Mouse (Mus musculus): ENCODE measurements at regions not wholly inside any gene's neighbourhood (a gene's known extent, or its start where the extent isn't known, plus 50 kb on each side); places are given as distances from the start of the nearest gene placed in this dataset.
A peak's percentile ranks its signal among the peaks of the same experiment; 100 is the strongest.
"Not testable (repeated sequence)": the region's sequence is repeated elsewhere in the genome, so short reads cannot be mapped to it uniquely, and the experiment has no call there.

GRCm38 (mm10) chr12:71641486-71641885, 189.4 kb upstream of the Daam1 start:
- Histone ChIP-seq H3K9me3 (no peaks in the 10 kb centered on the region), H3K27me3 (no peaks in the 10 kb centered on the region), H3K27ac (replicated peaks) (no peak overlapping the region), H3K9ac (replicated peaks) (no peak overlapping the region), H3K4me2 (replicated peaks) (no peak overlapping the region), H3K4me3 (no peak overlapping the region), H3K36me3 (no peaks in the 10 kb centered on the region), H3K4me1 (peaks cover 16% of the 10 kb centered on the region; the same call in 1 of the 2 replicates)
- 89% methylated on average over 2 of the region's 2 CpGs for WGBS
- ATAC-seq (replicated peaks) = no peak

GRCm38 (mm10) chr12:71642797-71643337, 188.0 kb upstream of the Daam1 start:
- Histone ChIP-seq H3K9ac (replicated peaks) (no peak overlapping the region), H3K9me3 (no peaks in the 10 kb centered on the region), H3K4me2 (replicated peaks) (no peak overlapping the region), H3K4me1 (peaks cover 15% of the 10 kb centered on the region; the same call in 1 of the 2 replicates), H3K4me3 (no peak overlapping the region), H3K27me3 (no peaks in the 10 kb centered on the region), H3K36me3 (no peaks in the 10 kb centered on the region), H3K27ac (replicated peaks) (no peak overlapping the region)
- WGBS = 86% methylated on average over 8 of the region's 8 CpGs
- no peak for ATAC-seq (replicated peaks)

- no peaks in the 10 kb centered on the region for H3K4me1 ChIP-seq
- H3K9ac ChIP-seq (replicated peaks) = no peak overlapping the region
These were observed 179.6 kb upstream of the Daam1 start for GRCm38 (mm10) chr12:71651251-71651650.

GRCm38 (mm10) chr12:71693346-71694038, 137.4 kb upstream of the Daam1 start:
- no peak overlapping the region for H3K9ac ChIP-seq (replicated peaks)
- peak overlapping the region; percentile 33; the same call in 1 of the 2 replicates for H3K27ac ChIP-seq (replicated peaks)
- ATAC-seq (replicated peaks) = no peak
- 0 out of 2 replicates have a peak, but pooled peaks cover 7% of the 10 kb centered on the region for H3K4me1 ChIP-seq
- H3K9me3 ChIP-seq = no peaks in the 10 kb centered on the region
- WGBS = 66% methylated on average over 10 of the region's 10 CpGs
- no peaks in the 10 kb centered on the region for H3K27me3 ChIP-seq
- H3K4me2 ChIP-seq (replicated peaks) = no peak overlapping the region
- H3K36me3 ChIP-seq = no peaks in the 10 kb centered on the region
- no peak overlapping the region for H3K4me3 ChIP-seq

More at GRCm38 (mm10) chr12:71651251-71651650, 179.6 kb upstream of the Daam1 start:
- Histone ChIP-seq H3K4me2 (replicated peaks) (no peak overlapping the region), H3K27ac (replicated peaks) (no peak overlapping the region), H3K36me3 (no peaks in the 10 kb centered on the region), H3K27me3 (no peaks in the 10 kb centered on the region), H3K9me3 (no peaks in the 10 kb centered on the region), H3K4me3 (no peak overlapping the region)
- whole genome bisulfite sequencing = 80% methylated on average over 2 of the region's 2 CpGs
- no peak for ATAC-seq (replicated peaks)

- Histone ChIP-seq H3K36me3 (no peaks in the 10 kb centered on the region), H3K4me2 (replicated peaks) (no peak overlapping the region), H3K27ac (replicated peaks) (no peak overlapping the region), H3K4me1 (no peaks in the 10 kb centered on the region), H3K9me3 (no peaks in the 10 kb centered on the region), H3K9ac (replicated peaks) (no peak overlapping the region), H3K27me3 (no peaks in the 10 kb centered on the region), H3K4me3 (no peak overlapping the region)
- WGBS = 74% methylated on average over 2 of the region's 2 CpGs
- no peak for ATAC-seq (replicated peaks)
These were observed 129.1 kb upstream of the Daam1 start for GRCm38 (mm10) chr12:71701753-71702152.

- H3K36me3 ChIP-seq = no peaks in the 10 kb centered on the region
- no peaks in the 10 kb centered on the region for H3K4me1 ChIP-seq
- WGBS = 85% methylated on average over 11 of the region's 11 CpGs
- no peaks in the 10 kb centered on the region for H3K27me3 ChIP-seq
- no peak overlapping the region for H3K27ac ChIP-seq (replicated peaks)
- H3K9me3 ChIP-seq = no peaks in the 10 kb centered on the region
- no peak for ATAC-seq (replicated peaks)
- H3K4me3 ChIP-seq = no peak overlapping the region
- no peak overlapping the region for H3K4me2 ChIP-seq (replicated peaks)
- H3K9ac ChIP-seq (replicated peaks) = no peak overlapping the region
These were observed 128.7 kb upstream of the Daam1 start for GRCm38 (mm10) chr12:71702181-71702580.

- 90% methylated on average over 13 of the region's 13 CpGs for WGBS
- no peaks in the 10 kb centered on the region for H3K9me3 ChIP-seq
These were observed 127.6 kb upstream of the Daam1 start for GRCm38 (mm10) chr12:71703146-71703902.

GRCm38 (mm10) chr12:71704431-71704830, 126.4 kb upstream of the Daam1 start:
- Histone ChIP-seq H3K27me3 (no peaks in the 10 kb centered on the region), H3K27ac (replicated peaks) (no peak overlapping the region), H3K4me2 (replicated peaks) (no peak overlapping the region), H3K36me3 (no peaks in the 10 kb centered on the region), H3K4me3 (no peak overlapping the region), H3K9me3 (no peaks in the 10 kb centered on the region), H3K9ac (replicated peaks) (no peak overlapping the region), H3K4me1 (no peaks in the 10 kb centered on the region)
- ATAC-seq (replicated peaks) = peak; percentile 48; the same call in 1 of the 2 replicates
- 70% methylated on average over 6 of the region's 6 CpGs for WGBS

More at GRCm38 (mm10) chr12:71703146-71703902, 127.6 kb upstream of the Daam1 start:
- ATAC-seq (replicated peaks) = no peak
- no peaks in the 10 kb centered on the region for H3K27me3 ChIP-seq
- H3K4me2 ChIP-seq (replicated peaks) = no peak overlapping the region
- H3K36me3 ChIP-seq = no peaks in the 10 kb centered on the region
- no peak overlapping the region for H3K4me3 ChIP-seq
- no peaks in the 10 kb centered on the region for H3K4me1 ChIP-seq
- H3K27ac ChIP-seq (replicated peaks) = no peak overlapping the region
- no peak overlapping the region for H3K9ac ChIP-seq (replicated peaks)

GRCm38 (mm10) chr12:71707727-71708369, 123.0 kb upstream of the Daam1 start:
- Histone ChIP-seq H3K27ac (replicated peaks) (no peak overlapping the region), H3K4me2 (replicated peaks) (no peak overlapping the region), H3K4me1 (no peaks in the 10 kb centered on the region), H3K27me3 (no peaks in the 10 kb centered on the region), H3K9me3 (no peaks in the 10 kb centered on the region), H3K36me3 (no peaks in the 10 kb centered on the region), H3K4me3 (no peak overlapping the region), H3K9ac (replicated peaks) (no peak overlapping the region)
- 23% methylated on average over 10 of the region's 10 CpGs for WGBS
- ATAC-seq (replicated peaks) = peak; percentile 76

GRCm38 (mm10) chr12:71714606-71715005, 116.3 kb upstream of the Daam1 start:
- no peak for ATAC-seq (replicated peaks)

GRCm38 (mm10) chr12:71718412-71718811, 112.5 kb upstream of the Daam1 start:
- H3K4me3 ChIP-seq; ATAC-seq (replicated peaks); H3K27me3 ChIP-seq; H3K9me3 ChIP-seq; H3K36me3 ChIP-seq; H3K4me2 ChIP-seq (replicated peaks); H3K4me1 ChIP-seq; H3K27ac ChIP-seq (replicated peaks); H3K9ac ChIP-seq (replicated peaks): not testable (repeated sequence)
- WGBS = 81% methylated on average over 12 of the region's 12 CpGs

More at GRCm38 (mm10) chr12:71714606-71715005, 116.3 kb upstream of the Daam1 start:
- H3K9me3 ChIP-seq = no peaks in the 10 kb centered on the region
- H3K27ac ChIP-seq (replicated peaks) = no peak overlapping the region
- no peaks in the 10 kb centered on the region for H3K4me1 ChIP-seq
- H3K9ac ChIP-seq (replicated peaks) = no peak overlapping the region
- 60% methylated on average over 7 of the region's 7 CpGs for WGBS
- no peak overlapping the region for H3K4me3 ChIP-seq
- H3K27me3 ChIP-seq = no peaks in the 10 kb centered on the region
- no peak overlapping the region for H3K4me2 ChIP-seq (replicated peaks)
- H3K36me3 ChIP-seq = no peaks in the 10 kb centered on the region

GRCm38 (mm10) chr12:71718911-71719310, 112.0 kb upstream of the Daam1 start:
- Histone ChIP-seq H3K27ac (replicated peaks) (no peak overlapping the region), H3K4me3 (no peak overlapping the region), H3K36me3 (no peaks in the 10 kb centered on the region), H3K4me1 (no peaks in the 10 kb centered on the region), H3K9ac (replicated peaks) (no peak overlapping the region), H3K4me2 (replicated peaks) (no peak overlapping the region), H3K9me3 (no peaks in the 10 kb centered on the region), H3K27me3 (no peaks in the 10 kb centered on the region)
- 89% methylated on average over 7 of the region's 7 CpGs for WGBS
- ATAC-seq (replicated peaks) = no peak

All from forebrain, embryonic 15.5 days (tissue).